Mouse (Mus musculus) erythroblast, embryonic 14.5 days (primary cell): ENCODE measurements around the gene Hmg20b.

Experiments used
- GATA1 ChIP-seq: IDR thresholded peaks from 2 replicates; pipeline ENCODE4 v1.6.1; 2012; ENCODE audit warnings: low read length, inconsistent platforms, mixed read lengths
- TAL1 ChIP-seq: IDR thresholded peaks from 3 replicates; pipeline ENCODE4 v1.6.1; 2012; ENCODE audit warnings: low read length, inconsistent platforms, mixed read lengths

- TF ChIP-seq GATA1 (no peak), TAL1 (no peak)
Measured at GRCm38 (mm10) chr10:81297845-81298244, 52.4 kb downstream of the Hmg20b start.
